Mouse (Mus musculus) ES-Bruce4 (cell line): ENCODE data around the gene Ssx2ip. TPM values are rescaled to one million over a fixed set of nuclear protein-coding genes. Genes with fewer than 3 reads are reported as not detected.

ENCODE experiments used
- H3K27ac ChIP-seq: 2 replicates; pipeline ENCODE4 v1.5.1; 2012; ENCODE audit warnings: low read length, inconsistent platforms; ENCODE audit not compliant: insufficient read depth
- H3K27me3 ChIP-seq: 2 replicates; pipeline ENCODE4 v1.6.1; 2012; ENCODE audit warnings: mild to moderate bottlenecking, low read length, inconsistent platforms; ENCODE audit not compliant: control insufficient read depth, poor library complexity, insufficient read depth, severe bottlenecking
- H3K36me3 ChIP-seq: 2 replicates; pipeline ENCODE4 v1.6.1; 2012; ENCODE audit warnings: inconsistent platforms, mild to moderate bottlenecking, low read length, moderate library complexity; ENCODE audit not compliant: control insufficient read depth, poor library complexity, insufficient read depth, severe bottlenecking
- H3K4me1 ChIP-seq: one replicate; pipeline ENCODE4 v1.8.1; 2011; ENCODE audit warnings: low read length; ENCODE audit not compliant: control insufficient read depth, insufficient read depth
- H3K4me3 ChIP-seq: 2 replicates; pipeline ENCODE4 v1.5.1; 2011; ENCODE audit warnings: low read depth, mild to moderate bottlenecking, low read length
- H3K9ac ChIP-seq: 2 replicates; pipeline ENCODE4 v1.6.1; 2012; ENCODE audit warnings: low read depth, mild to moderate bottlenecking, inconsistent platforms; ENCODE audit not compliant: poor library complexity, severe bottlenecking
- H3K9me3 ChIP-seq: replicated peaks from 2 replicates; pipeline ENCODE4 v1.6.1; 2012; ENCODE audit warnings: mild to moderate bottlenecking, low read length, inconsistent platforms; ENCODE audit not compliant: control insufficient read depth, poor library complexity, insufficient read depth, severe bottlenecking
- CTCF ChIP-seq: IDR thresholded peaks from one replicate; pipeline ENCODE4 v1.8.1; 2011; ENCODE audit warnings: low read depth, low read length
- EP300 ChIP-seq: IDR thresholded peaks from 2 replicates; pipeline ENCODE4 v1.6.1; 2011; ENCODE audit warnings: low read depth, low read length; ENCODE audit not compliant: insufficient read depth
- POLR2A ChIP-seq: IDR thresholded peaks from one replicate; pipeline ENCODE4 v1.8.1; 2011; ENCODE audit warnings: low read length; ENCODE audit not compliant: insufficient read depth
- polyA plus RNA-seq: library from polyadenylated mRNA; stranded (reverse); fragments of >200 nt; gene quantifications from 2 replicates; pipeline ENCODE4 v1.2.4, GENCODE M21; 2011; ENCODE audit warnings: low read depth; ENCODE audit not compliant: missing spikeins, insufficient read depth, insufficient read length

Ssx2ip gene
- polyA plus RNA-seq, 1 experiment = 28.2 TPM

- no peak overlapping the region for H3K27ac ChIP-seq
Measured at GRCm38 (mm10) chr3:146374596-146375175, 29.8 kb upstream of the Ssx2ip start.

GRCm38 (mm10) chr3:146375224-146375657 is 29.2 kb upstream of the Ssx2ip start:
- no peaks in the 10 kb centered on the region for H3K4me1 ChIP-seq
- H3K4me3 ChIP-seq = no peak overlapping the region
- H3K9ac ChIP-seq = no peak overlapping the region
- H3K27ac ChIP-seq = no peak overlapping the region
- no peaks in the 10 kb centered on the region for H3K9me3 ChIP-seq
- TF ChIP-seq POLR2A (no peak), CTCF (no peak), EP300 (no peak)
- H3K36me3 ChIP-seq = no peaks in the 10 kb centered on the region
- peaks cover 2% of the 10 kb centered on the region; the same call in 1 of the 2 replicates for H3K27me3 ChIP-seq

More at GRCm38 (mm10) chr3:146374596-146375175, 29.8 kb upstream of the Ssx2ip start:
- Histone ChIP-seq H3K27me3 (peaks cover 2% of the 10 kb centered on the region; the same call in 1 of the 2 replicates), H3K4me3 (no peak overlapping the region), H3K4me1 (no peaks in the 10 kb centered on the region), H3K9me3 (no peaks in the 10 kb centered on the region), H3K9ac (no peak overlapping the region), H3K36me3 (no peaks in the 10 kb centered on the region)
- TF ChIP-seq POLR2A = no peak
- TF ChIP-seq EP300 = no peak
- TF ChIP-seq CTCF = no peak

- Histone ChIP-seq H3K9me3 (no peaks in the 10 kb centered on the region), H3K36me3 (no peaks in the 10 kb centered on the region), H3K4me1 (no peaks in the 10 kb centered on the region), H3K27me3 (peaks cover 2% of the 10 kb centered on the region; the same call in 1 of the 2 replicates), H3K4me3 (no peak overlapping the region), H3K9ac (no peak overlapping the region), H3K27ac (no peak overlapping the region)
- TF ChIP-seq EP300 (no peak), POLR2A (no peak), CTCF (no peak)
Measured at GRCm38 (mm10) chr3:146376337-146377130, 27.9 kb upstream of the Ssx2ip start.

GRCm38 (mm10) chr3:146377216-146377615 is 27.2 kb upstream of the Ssx2ip start:
- Histone ChIP-seq H3K4me3 (no peak overlapping the region), H3K27me3 (peaks cover 2% of the 10 kb centered on the region; the same call in 1 of the 2 replicates), H3K27ac (no peak overlapping the region)

GRCm38 (mm10) chr3:146378753-146379152 is 25.7 kb upstream of the Ssx2ip start:
- TF ChIP-seq POLR2A (no peak), EP300 (no peak), CTCF (no peak)
- Histone ChIP-seq H3K27me3 (peaks cover 2% of the 10 kb centered on the region; the same call in 1 of the 2 replicates), H3K4me1 (no peaks in the 10 kb centered on the region), H3K4me3 (no peak overlapping the region), H3K9ac (no peak overlapping the region), H3K36me3 (no peaks in the 10 kb centered on the region), H3K27ac (no peak overlapping the region), H3K9me3 (no peaks in the 10 kb centered on the region)

More at GRCm38 (mm10) chr3:146377216-146377615, 27.2 kb upstream of the Ssx2ip start:
- Histone ChIP-seq H3K9ac (no peak overlapping the region), H3K4me1 (no peaks in the 10 kb centered on the region), H3K9me3 (no peaks in the 10 kb centered on the region), H3K36me3 (no peaks in the 10 kb centered on the region)
- TF ChIP-seq POLR2A = no peak
- no peak for TF ChIP-seq EP300
- TF ChIP-seq CTCF = no peak

- H3K27me3 ChIP-seq = peaks cover 2% of the 10 kb centered on the region; the same call in 1 of the 2 replicates
- H3K9me3 ChIP-seq = no peaks in the 10 kb centered on the region
- H3K9ac ChIP-seq = no peak overlapping the region
- H3K4me1 ChIP-seq = no peaks in the 10 kb centered on the region
- H3K27ac ChIP-seq = no peak overlapping the region
- no peaks in the 10 kb centered on the region for H3K36me3 ChIP-seq
- no peak overlapping the region for H3K4me3 ChIP-seq
- no peak for TF ChIP-seq CTCF
Measured at GRCm38 (mm10) chr3:146379740-146380466, 24.5 kb upstream of the Ssx2ip start.
